Mouse (Mus musculus) E14TG2a.4 (cell line): Measurements from ENCODE around the gene Scyl1.

Experiments
- CTCF ChIP-seq: conservative IDR thresholded peaks from 2 replicates; pipeline ENCODE4 v1.5.1; 2014; ENCODE audit warnings: low read length
- NANOG ChIP-seq: IDR thresholded peaks from 2 replicates; pipeline ENCODE4 v1.6.1; 2014; ENCODE audit warnings: borderline replicate concordance, low read length, mixed read lengths
- POU5F1 ChIP-seq: IDR thresholded peaks from 2 replicates; pipeline ENCODE4 v1.6.1; 2014; ENCODE audit warnings: low read length, borderline replicate concordance

- TF ChIP-seq CTCF (no peak), NANOG (no peak), POU5F1 (no peak)
Measured at GRCm38 (mm10) chr19:5807740-5808139, 36.5 kb upstream of the Scyl1 start.
